Mouse (Mus musculus): ENCODE measurements around the gene Cabp4.

The Cabp4 gene

DNA sequence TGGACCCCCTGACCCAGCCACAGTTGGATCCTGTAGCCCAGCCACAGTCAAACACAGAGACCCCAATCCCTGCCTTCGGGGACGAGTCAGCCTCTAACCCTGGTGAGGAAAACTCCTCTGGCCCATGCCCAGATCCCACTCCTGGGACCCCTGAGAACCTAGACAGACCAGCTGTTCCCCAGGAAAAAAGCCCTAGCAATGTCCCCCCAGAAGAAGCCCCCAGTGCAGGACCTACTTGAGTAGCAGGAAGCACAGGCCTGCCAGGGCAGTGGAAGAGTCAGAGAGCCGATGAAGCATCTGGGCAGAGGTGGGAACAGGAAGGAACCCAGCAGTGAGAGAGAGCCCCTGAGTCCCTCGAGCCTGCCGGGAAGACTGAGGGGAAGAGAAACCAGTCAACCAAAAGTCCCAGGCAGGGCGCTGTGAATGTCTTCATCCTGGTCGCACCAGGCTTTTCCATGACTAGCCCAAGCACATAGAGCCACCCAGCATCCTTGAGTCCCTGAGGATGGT is at the start of gene Cabp4:
TSS of gene Cabp4 (minus strand) at position 275 of the 510 bp plus-strand sequence.
- DNase-seq: no peak

DNA sequence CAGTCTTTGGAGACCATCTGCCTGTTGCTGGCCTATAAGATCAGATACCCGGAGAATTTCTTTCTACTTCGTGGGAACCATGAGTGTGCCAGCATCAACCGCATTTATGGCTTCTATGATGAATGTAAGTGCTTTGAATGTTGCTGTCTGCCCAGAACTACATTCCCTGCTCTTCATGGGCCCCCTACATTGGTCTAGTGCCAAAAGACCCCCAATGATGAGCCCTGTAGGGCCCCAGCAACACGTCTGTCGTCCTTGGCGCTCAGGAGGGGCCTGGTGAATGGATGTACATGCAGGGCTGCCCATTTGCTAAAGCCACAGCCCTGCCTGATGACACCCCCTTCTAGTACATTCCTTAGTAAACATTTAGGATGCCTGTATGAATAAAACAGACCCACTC is 49.3 kb upstream of the Cabp4 start:
- DNase-seq: no peak

DNA sequence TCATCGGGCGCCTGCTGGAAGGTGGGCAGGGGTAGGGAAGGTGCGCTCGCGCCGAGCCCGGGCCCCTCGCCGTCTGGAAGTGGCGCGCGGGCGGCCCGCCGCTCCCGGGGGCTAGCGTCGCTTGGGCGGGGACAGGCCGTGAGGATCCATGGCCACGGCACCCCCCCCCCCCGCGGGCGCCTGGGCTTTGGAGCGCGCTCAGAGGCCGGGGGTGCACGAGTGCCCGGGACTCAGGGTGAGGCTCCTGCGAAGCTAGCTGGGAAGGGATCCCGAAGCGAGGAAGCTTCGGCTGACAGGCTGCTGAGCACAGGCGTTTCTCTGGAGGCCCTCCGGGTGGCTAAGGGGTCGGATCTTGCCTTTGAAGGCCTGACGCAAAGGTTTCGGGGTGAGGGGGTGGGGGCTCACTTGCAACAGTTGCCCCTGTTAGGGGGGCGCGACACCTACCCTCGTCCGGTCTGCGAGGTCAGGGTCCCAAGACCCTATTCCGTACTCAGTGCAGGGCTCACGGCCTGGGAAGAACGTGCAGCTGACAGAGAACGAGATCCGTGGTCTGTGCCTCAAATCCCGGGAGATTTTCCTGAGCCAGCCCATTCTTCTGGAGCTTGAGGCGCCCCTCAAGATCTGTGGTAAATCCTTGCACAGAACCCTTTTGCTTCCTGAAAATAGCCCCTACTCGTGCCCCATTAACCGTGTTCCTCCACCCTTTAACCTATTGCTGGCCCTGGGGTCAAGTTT is 48.6 kb upstream of the Cabp4 start:
- no peak for DNase-seq

DNA sequence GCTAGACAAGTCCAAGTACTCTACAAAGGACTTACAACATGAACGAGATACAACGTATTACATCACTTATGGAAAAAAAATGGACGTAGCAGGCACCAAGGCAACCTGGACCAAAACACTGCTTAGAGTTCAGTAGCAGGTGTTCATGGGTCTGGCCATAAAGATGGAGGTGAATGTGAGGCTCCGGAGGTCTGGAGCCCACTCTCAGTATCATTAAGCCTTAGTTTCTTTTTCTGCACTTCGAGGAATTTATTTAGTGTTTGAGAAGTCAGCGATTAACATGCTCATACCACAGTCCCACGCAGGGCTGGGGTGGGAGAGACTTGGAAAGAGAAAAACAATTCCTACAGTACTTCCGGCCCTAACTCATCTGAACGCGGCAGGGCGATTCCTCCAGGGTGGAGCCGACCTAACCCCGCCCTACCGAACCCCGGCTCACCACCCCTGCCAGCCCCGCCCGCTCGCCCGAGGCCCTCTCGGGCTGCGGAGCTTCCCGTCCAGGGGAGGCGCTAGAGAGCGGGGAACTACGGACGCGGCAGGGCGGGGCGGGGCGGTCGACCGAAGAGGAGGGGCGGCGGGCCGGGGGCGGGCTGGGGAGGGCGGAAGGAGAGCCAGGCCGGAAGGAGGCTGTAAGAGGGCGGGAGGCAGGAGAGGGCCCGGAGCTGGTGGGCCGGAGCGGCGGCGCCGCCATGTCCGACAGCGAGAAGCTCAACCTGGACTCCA is 47.9 kb upstream of the Cabp4 start, which contains the start of gene Ppp1ca:
TSS of gene Ppp1ca (plus strand) at position 538 of the 723 bp plus-strand sequence.
- DNase-seq: peak; percentile 94 to 96

DNA sequence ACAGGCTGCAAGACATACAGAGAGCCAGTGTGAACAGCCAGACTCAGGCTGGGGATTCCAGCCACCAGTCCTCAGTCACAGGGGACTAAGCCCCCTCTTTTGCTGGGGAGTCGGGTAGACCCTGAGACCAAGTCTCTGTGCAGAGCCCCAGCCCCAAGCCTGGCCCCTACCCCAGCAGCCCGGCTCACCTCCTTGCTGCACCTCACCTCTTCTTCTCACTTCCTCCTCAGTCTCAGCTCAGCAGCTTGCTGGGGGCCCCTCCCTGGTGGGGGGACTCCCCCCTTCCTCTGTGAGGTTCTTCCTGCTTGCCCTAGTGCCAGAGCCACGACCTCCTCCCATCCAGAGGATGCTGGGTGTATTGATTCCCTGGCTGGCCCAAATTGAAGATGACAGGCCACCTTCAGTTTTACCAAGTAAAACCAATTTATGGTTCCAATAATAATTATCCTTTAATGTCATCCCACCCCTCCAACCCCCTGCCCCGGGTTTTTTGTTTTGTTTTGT is 47.0 kb upstream of the Cabp4 start, which contains the start of gene Tbc1d10c:
TSS of gene Tbc1d10c (minus strand) at position 454 of the 504 bp plus-strand sequence.
- DNase-seq: peak; percentile 66

DNA sequence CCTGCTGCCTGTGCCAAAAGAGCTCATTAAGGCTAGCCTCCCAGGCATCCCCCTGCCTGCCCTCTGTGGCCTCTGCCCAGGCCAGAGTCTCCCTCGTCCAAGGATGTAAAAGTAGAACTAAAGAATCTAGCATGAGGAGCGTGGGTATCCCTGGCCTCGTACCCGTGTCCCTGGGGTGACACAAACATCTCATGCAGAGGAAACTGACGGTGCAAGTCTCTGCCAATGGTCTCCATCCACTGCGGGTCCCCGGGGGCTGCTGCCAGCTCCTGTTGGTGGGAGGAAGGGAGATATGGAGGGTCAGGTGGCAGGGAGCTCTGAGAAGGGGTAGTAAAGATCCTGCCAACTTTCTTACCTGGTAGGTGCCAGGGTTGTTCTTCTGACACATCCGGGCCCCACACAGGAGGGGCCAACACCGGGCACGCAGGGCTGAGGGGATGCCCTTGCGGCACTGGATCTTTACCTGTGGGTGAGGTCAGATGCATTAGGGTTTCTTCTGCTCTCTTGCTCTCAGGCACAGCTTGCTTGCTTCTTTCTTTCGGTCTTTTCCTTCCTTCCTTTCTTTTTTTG is 45.3 kb upstream of the Cabp4 start:
- no peak for DNase-seq

DNA sequence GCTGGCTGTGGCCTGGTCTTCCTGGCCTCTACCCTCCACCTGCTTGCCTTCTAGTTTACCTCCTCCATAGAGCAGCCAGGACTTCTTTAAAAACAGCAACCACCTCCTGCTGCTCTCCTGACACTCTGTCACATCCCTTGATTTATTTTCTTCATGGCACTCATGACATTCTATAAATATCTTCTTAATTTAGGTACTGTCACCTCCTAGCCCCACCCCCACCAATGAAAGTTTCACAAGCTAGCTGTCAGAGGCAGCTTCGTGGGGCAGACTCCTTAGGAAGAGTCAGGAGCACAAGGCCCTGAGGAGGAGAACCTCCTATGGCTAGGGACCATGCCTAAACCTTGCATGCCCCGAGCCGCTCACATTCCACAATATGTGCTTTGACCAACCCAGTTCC is 43.5 kb upstream of the Cabp4 start:
- DNase-seq: no peak

DNA sequence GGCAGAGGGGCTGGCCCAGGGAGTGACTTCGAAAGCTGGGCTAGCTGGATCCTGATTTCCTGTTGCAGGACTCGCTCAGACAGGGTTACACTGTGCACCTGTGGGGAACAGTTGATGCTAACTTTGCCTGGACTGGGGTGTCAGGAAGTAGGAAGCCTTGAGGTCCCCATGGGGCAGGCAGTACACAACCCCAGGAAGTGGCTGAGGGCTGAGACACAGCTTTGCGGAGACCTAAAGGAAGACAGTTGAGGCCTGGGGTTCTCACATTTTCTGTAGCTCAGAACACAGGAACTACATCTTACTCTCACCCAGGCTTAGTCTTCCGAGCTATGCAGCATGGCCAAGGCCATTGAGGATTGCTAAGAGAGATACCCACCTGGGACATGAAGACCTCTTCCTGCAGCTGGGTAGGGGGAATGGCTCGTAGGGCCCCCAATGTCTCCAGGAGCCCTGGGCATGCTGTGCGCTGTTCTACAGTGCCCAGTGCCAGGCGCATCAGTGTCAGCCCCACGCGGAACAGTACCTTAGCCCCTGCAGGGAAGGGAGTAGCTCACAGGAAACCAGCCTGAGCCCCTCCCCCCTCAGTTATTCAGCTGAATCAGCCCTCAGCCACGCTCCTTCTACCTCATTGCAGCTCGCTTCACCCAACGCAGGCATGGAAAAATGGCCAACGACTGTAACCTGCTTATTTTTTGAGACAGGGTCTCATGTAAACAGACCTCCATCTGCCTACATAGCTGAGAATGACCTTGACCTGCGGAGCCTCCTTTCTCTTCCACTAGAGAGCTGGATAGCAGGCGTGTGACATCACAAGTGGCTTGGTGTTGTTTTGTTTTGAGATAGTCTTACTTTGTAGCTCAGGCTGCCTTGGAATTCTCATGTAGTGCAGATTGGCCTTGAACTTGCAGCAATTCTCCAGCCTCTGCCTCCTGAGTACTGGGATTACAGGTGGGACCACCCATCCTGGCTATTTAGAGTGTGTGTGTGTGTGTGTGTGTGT is 41.4 kb upstream of the Cabp4 start:
- no peak for DNase-seq

DNA sequence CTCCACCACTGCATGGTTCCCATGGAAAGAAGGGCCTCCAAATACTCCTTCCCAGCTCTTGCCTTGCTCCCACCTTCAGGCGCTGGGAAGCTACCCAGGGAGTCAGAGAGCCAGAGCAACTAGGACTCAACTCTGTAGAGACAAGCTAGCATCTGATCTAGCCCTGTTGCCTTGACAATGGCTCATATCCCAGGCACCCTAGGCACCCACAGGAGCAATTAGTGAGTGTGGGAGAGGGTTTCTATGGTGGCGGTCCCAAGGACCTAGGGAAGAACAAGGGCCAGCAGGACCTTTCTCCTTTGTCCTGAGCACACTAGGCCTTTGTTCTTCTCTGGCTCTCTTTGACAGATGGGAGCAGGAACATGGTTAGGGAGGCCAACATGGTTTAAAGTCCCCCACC is 39.9 kb upstream of the Cabp4 start:
- DNase-seq: no peak

DNA sequence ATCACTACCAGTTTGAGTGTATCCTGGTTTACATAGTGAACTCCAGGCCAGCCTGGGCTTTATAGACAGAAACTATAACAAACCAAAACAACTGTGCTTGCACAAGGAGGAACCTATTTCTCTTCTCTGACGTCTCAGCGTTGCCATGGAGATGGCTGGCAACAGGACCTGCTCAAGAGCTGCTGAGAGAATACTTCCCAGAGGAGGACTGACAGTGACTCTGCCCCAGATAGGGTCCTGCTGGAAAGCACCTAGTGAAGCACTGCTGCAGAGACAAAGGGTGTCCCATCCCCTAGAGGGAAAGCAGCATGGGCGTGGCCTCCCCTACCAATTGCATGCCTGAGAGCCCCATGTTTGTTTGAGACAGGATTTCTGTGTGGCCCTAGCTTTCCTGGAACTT is 38.1 kb upstream of the Cabp4 start:
- peak; percentile 76 to 78 for DNase-seq

DNA sequence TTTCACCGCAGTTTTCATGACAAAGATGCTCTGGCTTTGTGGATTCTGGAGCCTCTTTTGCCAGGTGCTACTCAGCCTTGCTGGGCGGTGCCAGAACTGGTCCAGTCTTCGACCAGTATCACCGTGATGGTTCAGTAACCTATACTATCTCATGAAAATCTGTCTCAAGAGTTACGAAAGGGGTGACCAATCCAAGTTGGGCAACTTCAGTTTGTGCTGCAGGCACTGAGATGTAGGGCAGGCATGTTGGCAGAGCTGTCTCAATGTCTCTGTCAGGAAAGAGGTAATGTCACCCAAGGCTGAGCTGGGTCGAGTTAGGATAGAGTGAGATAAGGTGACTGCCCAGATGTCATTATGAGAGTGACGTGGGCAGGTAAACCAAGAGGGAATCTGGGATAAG is 36.6 kb upstream of the Cabp4 start:
- no peak for DNase-seq

DNA sequence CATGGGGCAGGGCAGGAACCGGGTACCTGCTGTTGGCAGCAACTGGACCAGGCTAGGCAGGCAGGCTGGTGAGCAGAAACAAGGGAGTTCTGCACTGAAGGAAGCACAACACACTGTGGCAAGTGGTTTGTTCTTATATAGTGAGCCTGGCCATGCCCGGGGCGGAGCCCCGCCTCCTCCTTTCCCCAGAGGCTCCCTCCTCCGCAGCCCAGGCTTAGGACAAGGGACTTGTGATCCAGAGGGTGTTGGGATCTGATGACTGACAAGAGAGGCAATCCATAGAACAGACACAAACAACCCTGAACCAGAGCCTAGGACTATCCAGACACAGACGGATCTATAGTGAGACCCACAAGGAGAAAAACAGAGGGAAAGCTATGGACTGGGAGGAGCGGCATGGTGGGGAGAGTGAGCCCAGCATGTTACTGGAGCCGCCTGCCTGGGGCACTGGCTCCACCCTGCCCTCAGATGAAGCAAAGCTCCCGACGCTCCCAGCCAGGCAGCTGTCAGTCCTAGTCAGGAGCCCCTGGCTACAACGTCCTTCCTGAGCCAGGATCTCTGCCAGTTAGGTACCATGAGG is 31.6 kb upstream of the Cabp4 start, which contains the start of gene Carns1:
TSS of gene Carns1 (minus strand) at position 112 of the 580 bp plus-strand sequence.
- DNase-seq: no peak

DNA sequence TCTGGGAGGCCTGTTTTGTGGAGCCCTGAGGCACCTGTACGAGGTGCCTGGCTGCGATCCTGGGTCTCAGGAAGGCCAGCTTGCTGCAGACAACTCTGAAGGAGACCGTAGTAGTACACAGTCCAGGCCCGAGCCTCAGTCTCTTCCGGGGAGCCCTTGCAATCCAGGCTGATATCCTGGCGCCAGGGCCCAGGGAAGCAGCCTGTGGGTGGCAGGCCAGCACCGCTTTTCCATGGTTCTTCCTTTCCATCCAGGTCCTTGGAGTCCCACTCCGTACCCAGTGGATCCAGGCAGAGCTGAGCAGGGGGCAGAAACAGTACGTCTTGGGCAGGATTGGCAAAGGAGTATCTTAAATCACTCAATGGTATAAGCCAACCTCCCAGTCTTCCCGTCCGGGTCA is 29.1 kb upstream of the Cabp4 start:
- DNase-seq: no peak

DNA sequence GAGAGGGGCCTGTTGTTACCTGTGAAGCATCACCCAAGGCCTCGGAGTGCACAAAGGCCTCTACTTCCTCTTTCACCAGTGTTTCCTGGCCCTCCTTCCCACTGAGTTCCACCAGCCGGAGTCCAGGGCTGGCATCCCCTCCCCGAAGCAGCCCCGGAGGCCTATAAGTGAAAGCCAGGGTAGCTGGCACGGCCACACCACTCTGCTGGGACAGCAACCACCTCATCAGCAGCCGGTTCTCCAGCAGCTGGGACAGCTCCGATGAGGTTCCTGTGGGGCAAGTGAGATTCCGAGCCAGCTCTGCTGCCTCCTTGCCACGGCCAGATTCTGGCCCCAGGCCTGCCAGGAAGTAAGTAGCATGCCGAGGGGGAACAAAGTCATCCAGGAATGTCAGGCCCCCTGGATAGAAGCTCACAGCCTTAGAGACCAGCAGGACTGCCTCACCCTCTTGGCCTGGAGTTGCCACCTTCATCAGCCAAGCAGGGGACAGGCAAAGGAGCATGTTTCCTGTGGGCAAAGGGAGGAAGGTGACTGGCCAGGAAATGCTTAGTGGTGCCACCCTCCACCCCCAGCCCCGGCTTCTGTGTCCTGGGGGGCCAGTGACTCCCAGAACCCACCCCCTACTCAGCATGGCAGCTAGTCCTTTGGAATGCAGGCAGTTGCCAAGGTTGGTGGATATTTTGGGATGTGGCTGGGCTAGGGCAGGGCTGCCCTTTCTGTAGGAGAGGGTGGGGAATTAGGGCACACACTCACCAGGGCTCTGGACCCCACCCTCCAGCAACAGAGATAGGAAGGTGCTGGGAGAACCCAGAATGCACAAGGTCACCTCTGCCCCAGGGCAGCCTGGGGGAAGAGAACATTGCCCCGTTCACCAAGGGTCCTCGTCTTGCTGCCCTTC is 27.8 kb upstream of the Cabp4 start:
- DNase-seq: no peak

DNA sequence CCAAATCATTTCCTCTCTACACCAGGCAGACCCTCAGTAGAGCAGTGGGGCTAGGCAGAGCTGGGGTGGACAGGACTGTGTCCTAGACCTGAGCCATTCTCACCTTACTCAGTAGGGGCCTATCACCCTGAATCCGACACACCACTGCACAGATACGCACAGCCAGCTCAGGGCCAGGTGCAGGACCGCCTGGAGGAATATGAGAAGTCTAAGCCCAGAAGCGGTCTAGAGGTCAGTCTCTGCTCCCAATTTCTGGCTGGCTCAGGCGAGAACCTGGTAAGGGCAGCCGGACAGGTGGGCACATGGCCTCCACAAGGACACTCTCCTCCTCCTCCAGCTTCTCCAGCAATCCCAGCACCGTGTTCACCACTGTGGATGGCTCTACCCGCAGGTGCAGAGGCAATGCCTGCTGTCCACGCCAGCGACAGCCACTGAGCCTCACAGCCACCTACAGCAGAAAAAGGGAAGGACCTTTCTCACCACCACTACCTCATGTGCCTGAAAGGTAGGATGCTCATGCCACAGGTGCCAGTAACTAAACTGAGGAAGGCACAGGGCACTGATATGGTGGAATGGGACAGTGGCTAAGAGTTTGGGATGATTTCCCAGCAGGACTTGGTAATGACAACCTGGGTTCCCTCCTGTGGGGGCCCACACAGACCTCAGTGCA is 27.0 kb upstream of the Cabp4 start:
- no peak for DNase-seq

DNA sequence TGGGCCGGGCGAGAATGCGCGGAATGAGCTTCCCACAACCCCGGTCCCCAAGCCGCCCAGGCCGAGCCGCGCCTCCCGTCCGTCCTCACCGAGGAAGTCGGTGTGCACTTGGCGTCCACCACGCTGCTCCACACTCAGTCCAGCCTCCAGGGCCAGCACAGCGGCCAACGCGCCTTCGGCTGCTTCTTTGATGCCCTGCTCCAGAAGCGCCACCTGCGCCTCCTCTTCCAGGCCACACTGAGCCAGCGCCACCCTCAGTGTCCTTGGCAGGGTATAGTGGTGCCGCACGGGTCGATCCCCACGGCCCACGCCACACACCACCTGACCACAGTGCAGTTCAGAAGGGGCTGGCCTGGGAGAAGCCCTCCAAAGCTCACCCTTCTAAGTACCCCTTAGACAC is 26.0 kb upstream of the Cabp4 start:
- no peak for DNase-seq

DNA sequence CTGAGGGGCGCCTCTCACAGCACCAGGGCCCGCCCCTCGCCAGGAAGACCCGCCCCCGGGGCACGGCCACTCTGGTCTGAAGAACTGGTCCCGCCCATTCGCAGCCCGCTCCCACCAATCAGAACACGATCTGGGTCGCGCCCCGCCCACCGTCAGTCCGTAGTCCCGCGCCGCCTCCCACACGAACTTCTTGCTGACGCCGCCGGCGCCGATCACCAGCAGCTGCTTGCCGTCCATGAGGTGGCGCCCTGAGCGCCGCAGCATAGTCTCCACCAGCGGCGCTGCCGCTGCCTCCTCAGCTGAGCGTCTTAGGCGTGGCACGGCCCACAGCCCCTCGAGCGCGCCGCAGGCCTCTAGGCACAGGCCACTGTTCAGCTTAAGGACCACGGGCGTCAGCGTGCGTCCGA is 25.5 kb upstream of the Cabp4 start:
- DNase-seq: peak; percentile 99

DNA sequence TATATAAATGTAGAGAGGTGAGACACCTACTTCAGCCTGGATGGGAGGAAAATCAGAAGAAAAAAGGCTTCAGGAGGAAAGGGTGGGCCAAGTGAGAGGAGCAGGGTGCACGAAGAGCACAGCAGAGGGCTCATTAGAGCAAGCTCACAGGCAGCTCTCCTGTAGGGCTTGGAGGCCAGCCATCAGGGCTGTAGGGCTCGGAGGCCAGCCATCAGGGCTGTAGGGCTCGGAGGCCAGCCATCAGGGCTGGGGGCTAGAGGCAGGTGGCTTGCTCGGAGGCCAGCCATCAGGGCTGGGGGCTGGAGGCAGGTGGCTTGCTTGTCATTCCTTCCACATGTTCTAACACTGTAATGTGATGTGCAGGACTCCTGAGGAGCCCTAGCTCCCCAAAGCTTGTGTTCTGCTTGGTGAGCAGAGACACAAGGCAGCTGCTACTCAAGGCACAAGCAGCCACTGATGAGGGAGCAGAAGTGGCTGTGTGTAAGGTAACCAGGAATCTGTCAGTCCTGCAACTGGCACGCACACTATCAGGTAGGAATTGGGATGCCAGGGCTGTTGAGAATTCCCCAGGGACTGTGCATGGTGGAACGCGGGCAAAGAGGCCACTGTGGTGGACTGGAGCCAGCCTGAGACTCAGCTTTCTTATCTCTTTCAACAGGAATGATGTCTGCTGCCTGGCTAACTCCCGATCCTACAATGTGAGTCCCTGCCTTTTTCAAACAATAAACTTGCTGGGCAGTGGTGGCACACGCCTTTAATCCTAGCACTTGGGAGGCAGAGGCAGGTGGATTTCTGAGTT is 23.0 kb upstream of the Cabp4 start:
- DNase-seq: no peak

DNA sequence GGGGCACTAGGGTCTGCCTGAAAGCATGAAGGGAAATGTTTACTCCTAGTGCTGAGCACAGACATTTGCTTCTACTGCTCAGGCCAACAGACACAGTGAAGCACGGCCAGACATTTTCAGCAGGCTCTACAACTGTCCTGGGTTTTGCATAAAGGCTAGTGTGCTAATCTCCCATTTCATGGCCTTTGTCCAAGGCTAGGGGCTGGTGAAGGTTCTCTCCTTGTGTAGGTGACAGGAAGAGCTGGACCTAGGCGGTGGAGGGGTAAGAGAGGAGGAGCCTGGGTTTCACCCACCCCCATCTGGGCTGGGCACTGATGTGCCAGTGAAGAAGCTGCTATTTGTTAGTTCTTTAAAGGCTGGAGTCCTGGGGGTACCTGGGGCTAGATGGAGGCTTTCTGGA is 20.9 kb upstream of the Cabp4 start:
- DNase-seq: no peak
